Mouse (Mus musculus) stomach, embryonic 14.5 days (tissue): Measurements from ENCODE around the gene Tbc1d16. TPM values are rescaled to one million over a fixed set of nuclear protein-coding genes. Genes with fewer than 3 reads are reported as not detected.
"Not testable (repeated sequence)": the region's sequence is repeated elsewhere in the genome, so short reads cannot be mapped to it uniquely, and the experiment has no call there.

Experiments
- ATAC-seq: fragments of 200-750 bp; cut with Nextera tagmentation; 2 replicates; pipeline ENCODE4 v1.8.0; 2017; ENCODE audit warnings: low read depth, moderate TSS enrichment; ENCODE audit not compliant: insufficient number of reproducible peaks, insufficient read depth, low FRiP score
- H3K27ac ChIP-seq: fragments of 300-500 bp; sonication (generic); 2 replicates; pipeline ENCODE4 v1.5.1; 2014; ENCODE audit warnings: mild to moderate bottlenecking, low read length, moderate library complexity, mixed read lengths
- H3K27me3 ChIP-seq: fragments of 300-500 bp; sonication (generic); 2 replicates; pipeline ENCODE4 v1.6.1; 2014; ENCODE audit warnings: low read length, control low read depth, mixed read lengths; ENCODE audit not compliant: control insufficient read depth, insufficient read depth
- H3K36me3 ChIP-seq: fragments of 300-500 bp; sonication (generic); 2 replicates; pipeline ENCODE4 v1.6.1; 2014; ENCODE audit warnings: mild to moderate bottlenecking, control low read depth, low read length, moderate library complexity, mixed read lengths; ENCODE audit not compliant: control insufficient read depth, insufficient read depth
- H3K4me1 ChIP-seq: fragments of 300-500 bp; sonication (generic); 2 replicates; pipeline ENCODE4 v1.6.1; 2014; ENCODE audit warnings: low read length, control low read depth, mixed read lengths; ENCODE audit not compliant: control insufficient read depth, insufficient read depth
- H3K4me2 ChIP-seq: fragments of 300-500 bp; sonication (generic); replicated peaks from 2 replicates; pipeline ENCODE4 v1.6.1; 2014; ENCODE audit warnings: low read depth, low read length, control low read depth
- H3K4me3 ChIP-seq: fragments of 300-500 bp; sonication (generic); 2 replicates; pipeline ENCODE4 v1.5.1; 2014; ENCODE audit warnings: low read depth, low read length, control low read depth
- H3K9ac ChIP-seq: fragments of 300-500 bp; sonication (generic); replicated peaks from 2 replicates; pipeline ENCODE4 v1.6.1; 2014; ENCODE audit warnings: low read depth, mild to moderate bottlenecking, control low read depth, low read length, moderate library complexity, mixed read lengths
- H3K9me3 ChIP-seq: fragments of 300-500 bp; sonication (generic); 2 replicates; pipeline ENCODE4 v1.6.1; 2016; ENCODE audit warnings: low read depth, low read length, control low read depth; ENCODE audit not compliant: control insufficient read depth
- WGBS: fragments of 180-500 bp; shearing (Covaris S2); extraction: QIAGEN DNeasy Blood & Tissue Kit; methylation state at CpG from one replicate; pipeline ENCODE4 v1.1.7; 2014; 5-methylcytosine and 5-hydroxymethylcytosine counted together
- polyA plus RNA-seq: library from polyadenylated mRNA; unstranded; fragments of >200 nt; fragmentation: Nextera tagmentation; extraction: Ambion mirVana; gene quantifications from 2 replicates; pipeline ENCODE4 v1.2.1, GENCODE M21; 2014

The Tbc1d16 gene
- polyA plus RNA-seq, 1 experiment from 2014 or later: 14.8 TPM

GRCm38 (mm10) chr11:119245543-119245942, 17.2 kb upstream of the Tbc1d16 start:
- not testable (repeated sequence) for ATAC-seq, H3K4me2 ChIP-seq, H3K4me1 ChIP-seq, H3K36me3 ChIP-seq, H3K4me3 ChIP-seq, H3K9me3 ChIP-seq, H3K9ac ChIP-seq, H3K27ac ChIP-seq, H3K27me3 ChIP-seq
- 90% methylated on average over 6 of the region's 6 CpGs for WGBS

GRCm38 (mm10) chr11:119239480-119239879, 11.2 kb upstream of the Tbc1d16 start:
- Histone ChIP-seq H3K27me3 (no peaks in the 10 kb centered on the region), H3K4me1 (peaks cover 7% of the 10 kb centered on the region; the same call in 1 of the 2 replicates), H3K4me3 (no peak overlapping the region), H3K4me2 (peak overlapping the region; percentile 56; the same call in 1 of the 2 replicates), H3K36me3 (no peaks in the 10 kb centered on the region), H3K27ac (no peak overlapping the region), H3K9ac (no peak overlapping the region), H3K9me3 (no peaks in the 10 kb centered on the region)
- WGBS: 79% methylated on average over 12 of the region's 12 CpGs
- ATAC-seq: no peak

GRCm38 (mm10) chr11:119238305-119238721, 10.0 kb upstream of the Tbc1d16 start:
- H3K9me3 ChIP-seq: no peaks in the 10 kb centered on the region
- 3% methylated on average over 11 of the region's 11 CpGs for WGBS
- H3K4me3 ChIP-seq: peak overlapping the region; percentile 19
- peaks cover 7% of the 10 kb centered on the region; the same call in 1 of the 2 replicates for H3K4me1 ChIP-seq
- no peak overlapping the region for H3K9ac ChIP-seq
- ATAC-seq: peak; percentile 70; the same call in 1 of the 2 replicates
- H3K27ac ChIP-seq: no peak overlapping the region
- H3K4me2 ChIP-seq: peak overlapping the region; percentile 56
- no peaks in the 10 kb centered on the region for H3K36me3 ChIP-seq
- no peaks in the 10 kb centered on the region for H3K27me3 ChIP-seq

- ATAC-seq: peak; percentile 50
- Histone ChIP-seq H3K27me3 (no peaks in the 10 kb centered on the region), H3K4me1 (peaks cover 7% of the 10 kb centered on the region; the same call in 1 of the 2 replicates), H3K4me3 (peak overlapping the region; percentile 19; the same call in 1 of the 2 replicates), H3K27ac (0 out of 2 replicates have a peak overlapping the region, but pooled peaks have one; percentile 10), H3K36me3 (no peaks in the 10 kb centered on the region), H3K9me3 (no peaks in the 10 kb centered on the region), H3K9ac (no peak overlapping the region), H3K4me2 (peak overlapping the region; percentile 56)
- WGBS: 25% methylated on average over 20 of the region's 20 CpGs
These were observed 9.4 kb upstream of the Tbc1d16 start for GRCm38 (mm10) chr11:119237568-119238304.

GRCm38 (mm10) chr11:119237007-119237406, 8.7 kb upstream of the Tbc1d16 start:
- no peaks in the 10 kb centered on the region for H3K27me3 ChIP-seq
- ATAC-seq: no peak
- no peak overlapping the region for H3K4me2 ChIP-seq
- H3K4me1 ChIP-seq: peaks cover 7% of the 10 kb centered on the region; the same call in 1 of the 2 replicates
- H3K27ac ChIP-seq: no peak overlapping the region
- no peak overlapping the region for H3K4me3 ChIP-seq
- H3K9me3 ChIP-seq: no peaks in the 10 kb centered on the region
- 65% methylated on average over 3 of the region's 3 CpGs for whole genome bisulfite sequencing
- H3K36me3 ChIP-seq: no peaks in the 10 kb centered on the region
- no peak overlapping the region for H3K9ac ChIP-seq

- Histone ChIP-seq H3K4me2 (no peak overlapping the region), H3K4me1 (peaks cover 7% of the 10 kb centered on the region; the same call in 1 of the 2 replicates), H3K27me3 (no peaks in the 10 kb centered on the region), H3K27ac (no peak overlapping the region), H3K36me3 (no peaks in the 10 kb centered on the region), H3K9ac (no peak overlapping the region), H3K4me3 (no peak overlapping the region), H3K9me3 (no peaks in the 10 kb centered on the region)
- 25% methylated on average over 8 of the region's 8 CpGs for WGBS
- no peak for ATAC-seq
These were observed 8.1 kb upstream of the Tbc1d16 start for GRCm38 (mm10) chr11:119236354-119236753.

- 86% methylated on average over 4 of the region's 4 CpGs for WGBS
- peaks cover 7% of the 10 kb centered on the region; the same call in 1 of the 2 replicates for H3K4me1 ChIP-seq
- ATAC-seq: no peak
These were observed 7.3 kb upstream of the Tbc1d16 start for GRCm38 (mm10) chr11:119235596-119235995.

GRCm38 (mm10) chr11:119234770-119235169, 6.5 kb upstream of the Tbc1d16 start:
- ATAC-seq: no peak
- H3K9me3 ChIP-seq: no peaks in the 10 kb centered on the region
- no peak overlapping the region for H3K4me3 ChIP-seq
- no peak overlapping the region for H3K27ac ChIP-seq
- H3K9ac ChIP-seq: no peak overlapping the region
- H3K4me2 ChIP-seq: no peak overlapping the region
- H3K4me1 ChIP-seq: peaks cover 7% of the 10 kb centered on the region; the same call in 1 of the 2 replicates
- whole genome bisulfite sequencing: 90% methylated on average over 10 of the region's 10 CpGs
- no peaks in the 10 kb centered on the region for H3K27me3 ChIP-seq
- H3K36me3 ChIP-seq: no peaks in the 10 kb centered on the region

More at GRCm38 (mm10) chr11:119235596-119235995, 7.3 kb upstream of the Tbc1d16 start:
- no peak overlapping the region for H3K9ac ChIP-seq
- no peaks in the 10 kb centered on the region for H3K9me3 ChIP-seq
- H3K27ac ChIP-seq: no peak overlapping the region
- no peaks in the 10 kb centered on the region for H3K36me3 ChIP-seq
- no peaks in the 10 kb centered on the region for H3K27me3 ChIP-seq
- no peak overlapping the region for H3K4me3 ChIP-seq
- no peak overlapping the region for H3K4me2 ChIP-seq
